Mouse (Mus musculus) heart, adult 18-20 months (tissue): Measurements from ENCODE around the gene Coro7. TPM values are rescaled to one million over a fixed set of nuclear protein-coding genes. Genes with fewer than 3 reads are reported as not detected.

Experiments used
- DNase-seq, 2 experiments: peaks; one replicate each; pipeline ENCODE4 v3.0.0; 2021 to 2022; ENCODE audit warnings: mixed read lengths in 1 of 2
- total RNA-seq, 2 experiments: library from RNA; stranded (reverse); gene quantifications; 2 replicates each; pipeline ENCODE4 v1.2.3; 2021

Gene Coro7
- total RNA-seq, 2 experiments from 2014 or later, result 12.7 to 14.2 TPM

GRCm38 (mm10) chr16:4648416-4649023, 31.1 kb downstream of the Coro7 start:
- DNase-seq, result no peak

- DNase-seq, result peak; percentile 66 to 74
Observed at GRCm38 (mm10) chr16:4647651-4648141, 31.9 kb downstream of the Coro7 start.

- DNase-seq, result no peak
Observed at GRCm38 (mm10) chr16:4646831-4647230, 32.7 kb downstream of the Coro7 start.

GRCm38 (mm10) chr16:4645867-4646266, 33.7 kb downstream of the Coro7 start:
- DNase-seq, result no peak

- peak; percentile 88 to 90 for DNase-seq
Observed at GRCm38 (mm10) chr16:4643670-4644419, 35.7 kb downstream of the Coro7 start.

- DNase-seq, result no peak
Observed at GRCm38 (mm10) chr16:4642937-4643336, 36.6 kb downstream of the Coro7 start.

GRCm38 (mm10) chr16:4642190-4642589, 37.4 kb downstream of the Coro7 start:
- peak; percentile 69 to 81 for DNase-seq

- peak; percentile 47 to 55 for DNase-seq
Observed at GRCm38 (mm10) chr16:4641119-4641838, 38.3 kb downstream of the Coro7 start.

GRCm38 (mm10) chr16:4640267-4641005, 39.1 kb downstream of the Coro7 start:
- DNase-seq, result peak; percentile 49 to 53

GRCm38 (mm10) chr16:4639831-4640237, 39.7 kb downstream of the Coro7 start, which contains the start of the genes Vasn and Dnaja3:
Vasn (plus strand) TSS chr16:4639941.
Dnaja3 (plus strand) TSS chr16:4639989.
- peak; percentile 93 to 95 for DNase-seq

GRCm38 (mm10) chr16:4638891-4639390, 40.6 kb downstream of the Coro7 start:
- DNase-seq, result no peak

GRCm38 (mm10) chr16:4635760-4636159, 43.8 kb downstream of the Coro7 start:
- DNase-seq, result no peak

- DNase-seq, result no peak
Observed at GRCm38 (mm10) chr16:4634681-4635080, 44.9 kb downstream of the Coro7 start.

- DNase-seq, result no peak
Observed at GRCm38 (mm10) chr16:4633661-4634060, 45.9 kb downstream of the Coro7 start.

- peak in 1 of 2 experiments; percentile 44 for DNase-seq
Observed at GRCm38 (mm10) chr16:4632050-4632449, 47.5 kb downstream of the Coro7 start.

- DNase-seq, result peak; percentile 76 to 95
Observed at GRCm38 (mm10) chr16:4629950-4630349, 49.6 kb downstream of the Coro7 start.

- no peak for DNase-seq
Observed at GRCm38 (mm10) chr16:4628898-4629419, 50.6 kb downstream of the Coro7 start.

- no peak for DNase-seq
Observed at GRCm38 (mm10) chr16:4627105-4627504, 52.5 kb downstream of the Coro7 start.

- DNase-seq, result peak; percentile 94 to 95
Observed at GRCm38 (mm10) chr16:4624481-4625110, 55.0 kb downstream of the Coro7 start, which contains the start of gene Pam16. Pam16 (minus strand) TSS chr16:4624988.

GRCm38 (mm10) chr16:4624074-4624473, 55.5 kb downstream of the Coro7 start:
- no peak for DNase-seq

- no peak for DNase-seq
Observed at GRCm38 (mm10) chr16:4616829-4617228, 62.7 kb downstream of the Coro7 start.
